Mouse (Mus musculus) frontal cortex, adult (tissue): ENCODE measurements around the gene Ibtk.

Source experiments
- ATAC-seq: cut with Nextera tagmentation; 2 replicates; pipeline ENCODE4 v1.9.2; 2017; ENCODE audit warnings: mild to moderate bottlenecking, moderate library complexity, mixed read lengths; ENCODE audit not compliant: low TSS enrichment

Gene Ibtk

DNA sequence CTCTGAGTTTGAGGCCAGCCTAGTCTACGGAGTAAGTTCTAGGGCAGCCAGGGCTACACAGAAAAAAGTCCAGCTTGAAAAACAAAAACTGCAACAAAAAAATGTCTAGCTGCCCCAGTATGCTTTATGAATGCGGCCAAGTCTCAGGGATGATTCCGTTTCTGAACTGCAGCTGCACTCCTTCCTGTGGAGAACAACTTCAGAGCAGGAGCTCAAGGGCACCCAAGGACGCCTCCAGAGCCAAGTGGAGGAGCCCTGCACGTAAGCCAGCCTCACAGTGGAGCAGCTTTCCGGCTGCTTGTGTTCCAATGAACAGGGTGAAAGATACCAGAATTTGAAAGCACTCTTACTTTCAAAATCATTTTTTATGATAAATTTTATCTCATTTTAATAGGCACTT, 41.8 kb downstream of the Ibtk start:
- 0 out of 2 replicates have a peak, but pooled peaks have one; percentile 38 for ATAC-seq

DNA sequence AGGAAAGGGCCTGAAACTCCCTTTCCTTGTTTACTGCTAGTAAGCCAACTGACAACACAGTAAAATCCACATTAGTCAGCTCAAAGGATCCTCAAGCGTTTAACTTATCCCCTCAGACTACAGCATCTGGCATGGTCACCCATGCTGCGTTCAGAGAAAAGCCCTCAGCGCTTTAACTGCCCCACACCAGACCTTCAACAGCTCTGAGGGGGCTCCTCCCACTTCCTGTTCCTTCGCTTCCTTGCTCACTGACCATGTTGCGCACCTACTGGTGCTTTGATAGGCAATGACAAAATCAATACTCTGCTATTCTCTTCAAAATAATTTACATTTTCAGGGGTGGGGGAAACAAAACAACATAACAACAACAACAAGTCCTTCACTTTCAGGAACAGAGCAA, 47.2 kb downstream of the Ibtk start:
- ATAC-seq = no peak

DNA sequence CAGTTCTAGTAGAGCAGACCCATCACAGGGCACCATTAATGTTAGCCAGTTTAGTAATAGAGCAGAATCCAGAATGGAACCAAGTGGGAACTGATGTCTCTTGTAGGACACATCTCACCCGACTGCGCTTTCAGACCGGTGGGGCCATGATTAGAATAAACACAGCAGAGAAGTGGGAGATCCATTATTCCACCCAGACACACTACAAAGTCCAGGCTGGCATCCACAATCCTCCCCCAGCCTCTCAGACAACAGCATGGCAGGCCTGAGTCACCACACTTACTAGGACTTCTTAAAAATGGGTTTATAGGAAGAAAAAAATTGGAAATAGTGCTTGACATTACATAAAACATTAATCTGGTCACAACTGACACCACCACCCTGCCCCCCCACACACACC, 53.5 kb downstream of the Ibtk start:
- ATAC-seq = peak; percentile 91

DNA sequence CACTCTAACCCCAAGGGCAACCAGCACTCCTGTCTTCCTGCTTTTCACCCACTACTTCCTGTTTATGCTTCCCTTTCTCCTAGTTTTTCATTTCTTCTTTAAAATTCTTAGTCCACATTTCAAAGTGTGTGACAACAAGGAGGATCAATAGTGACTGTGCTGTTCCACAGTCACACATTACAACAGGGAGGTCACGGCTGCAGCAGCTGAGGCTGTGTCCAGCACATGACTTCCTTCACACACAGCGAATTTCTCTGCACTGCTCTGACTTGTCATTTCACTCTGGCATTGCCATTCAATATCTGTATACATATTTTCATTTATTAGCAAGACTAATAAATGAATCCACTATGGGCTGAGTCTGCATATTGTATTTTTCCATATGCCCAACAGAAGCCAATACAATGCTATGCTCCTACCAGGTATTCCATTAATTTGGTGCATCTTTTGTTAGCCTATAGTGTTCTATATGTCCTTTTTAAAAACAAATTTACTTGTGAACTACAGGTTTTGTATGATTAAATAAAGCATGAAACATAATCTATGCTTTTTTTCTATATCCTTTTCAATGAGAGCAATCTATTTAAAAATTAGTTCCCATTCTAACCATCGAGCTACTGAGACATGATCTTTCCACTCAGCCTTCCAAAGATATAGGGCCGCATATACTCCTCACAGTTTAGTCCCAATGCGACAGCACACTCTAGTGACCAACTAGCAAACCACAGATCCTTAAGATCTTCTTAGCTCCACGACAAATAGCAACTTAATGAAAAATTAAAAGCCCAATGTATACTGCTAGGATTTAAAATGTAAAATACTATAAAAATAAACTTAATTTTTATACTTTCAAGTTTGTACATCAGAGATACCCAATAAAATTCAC, 55.7 kb downstream of the Ibtk start:
- ATAC-seq = peak; percentile 88

DNA sequence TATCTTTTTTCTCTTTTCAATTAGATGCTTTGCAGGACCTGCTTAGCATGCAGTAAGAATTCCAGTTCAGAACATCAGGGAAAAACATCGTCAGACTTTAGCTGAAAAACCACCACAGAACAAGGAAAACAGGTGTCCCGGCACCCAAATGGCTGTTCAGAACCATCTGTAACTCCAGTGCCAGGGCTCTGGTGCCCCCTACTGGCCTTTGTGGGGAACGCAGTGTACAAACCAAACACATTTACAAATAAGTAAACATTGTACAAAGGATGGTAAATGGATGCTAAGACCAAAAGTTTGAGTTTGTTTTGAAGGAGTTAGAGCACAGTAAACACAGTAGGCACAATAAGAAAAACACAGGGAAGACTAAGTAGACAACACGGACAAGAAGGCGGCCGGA, 64.1 kb downstream of the Ibtk start:
- ATAC-seq = no peak

DNA sequence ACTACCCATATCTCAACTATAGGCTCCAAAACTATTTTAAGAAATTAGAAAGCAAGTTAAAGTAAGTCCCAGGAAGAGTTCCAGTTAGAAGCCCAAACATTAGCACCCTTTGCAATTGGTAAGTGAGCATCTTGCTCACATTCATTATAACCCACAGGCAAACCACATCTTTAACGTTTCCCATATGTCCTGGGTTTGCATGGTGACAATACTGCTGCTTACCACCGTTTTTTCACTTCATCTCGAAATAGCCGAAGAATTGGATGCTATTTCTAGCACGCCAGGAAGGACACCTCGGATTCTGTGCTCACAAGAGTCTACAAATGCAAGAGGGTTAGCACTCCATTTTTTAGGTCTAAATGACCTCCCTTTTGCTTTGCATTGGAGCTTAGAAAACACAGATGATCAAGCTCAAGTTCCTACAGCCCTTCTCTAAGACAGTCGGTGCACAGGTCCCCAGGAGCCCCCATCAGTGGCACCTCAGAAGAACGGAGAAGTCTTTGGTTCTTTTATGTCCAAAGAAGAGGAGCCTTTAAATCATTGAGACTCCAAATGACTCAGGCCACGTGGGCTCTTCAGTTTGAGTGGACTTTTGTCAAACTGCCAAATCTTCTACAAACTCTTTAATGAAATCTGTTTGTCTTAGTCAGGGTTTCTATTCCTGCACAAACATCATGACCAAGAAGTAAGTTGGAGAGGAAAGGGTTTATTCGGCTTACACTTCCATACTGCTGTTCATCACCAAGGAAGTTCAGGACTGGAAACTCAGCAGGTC, 73.8 kb downstream of the Ibtk start:
- ATAC-seq = peak; percentile 81

DNA sequence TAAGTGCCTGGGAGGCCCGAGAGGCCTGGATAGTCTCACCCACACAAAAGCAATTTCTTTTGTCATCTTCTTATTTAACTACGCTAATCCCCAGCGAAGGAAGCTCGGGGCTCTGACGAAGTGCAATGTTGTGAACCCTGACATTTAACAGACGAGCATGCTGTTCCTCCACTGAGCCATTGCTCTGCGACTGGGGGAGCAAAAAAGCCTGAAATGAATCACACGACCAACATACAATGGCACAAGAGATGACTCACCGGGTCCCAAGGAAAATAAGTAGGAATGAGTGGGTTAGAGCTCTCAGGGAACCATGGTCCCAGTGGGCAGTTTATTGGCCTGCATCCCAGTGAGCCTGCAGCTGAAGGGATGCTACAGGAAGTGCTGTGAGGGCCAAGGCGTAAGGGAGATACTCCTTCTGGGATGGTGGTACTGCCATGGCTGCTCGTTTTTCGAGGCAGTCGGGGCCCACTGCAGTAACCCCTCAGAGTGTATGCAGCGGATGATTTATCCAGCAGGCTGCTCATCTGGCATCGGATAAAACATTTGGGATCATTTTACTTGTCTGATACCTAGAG, 75.1 kb downstream of the Ibtk start:
- peak; percentile 58 for ATAC-seq

DNA sequence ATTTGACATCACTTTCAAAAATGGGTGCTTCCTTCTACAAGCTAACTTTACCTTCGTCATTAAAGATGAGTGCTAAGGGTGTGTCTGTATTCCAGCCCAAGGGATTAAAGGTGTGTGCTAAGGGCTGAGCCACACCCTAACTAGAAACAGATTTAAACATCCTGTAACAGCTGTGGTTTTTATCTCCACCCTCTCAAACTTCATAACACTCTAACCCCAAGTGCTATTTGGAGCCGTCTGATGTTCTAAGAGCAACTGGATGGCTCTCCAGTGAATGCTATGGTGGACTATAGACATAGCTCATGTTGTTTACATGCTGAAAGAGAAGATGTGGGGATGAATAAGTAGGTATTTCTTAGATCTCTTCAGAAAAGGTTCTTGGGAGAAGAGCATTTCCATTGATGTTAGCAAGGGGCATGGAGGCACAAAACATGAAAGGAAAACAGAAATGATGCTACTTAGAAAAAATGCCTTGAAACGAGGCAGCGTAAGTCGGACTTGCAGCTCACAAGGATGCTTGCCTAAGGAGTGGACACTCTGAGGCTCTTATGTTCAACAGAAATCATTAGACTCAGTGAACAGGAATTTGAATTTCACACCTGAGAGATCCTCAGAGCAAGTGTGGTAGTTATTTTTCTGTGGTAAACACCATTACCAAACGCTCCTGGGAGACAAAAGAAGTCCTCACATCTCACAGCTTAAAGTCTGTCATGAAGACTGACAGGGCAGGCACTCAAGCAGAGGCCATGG, 77.4 kb downstream of the Ibtk start:
- no peak for ATAC-seq

DNA sequence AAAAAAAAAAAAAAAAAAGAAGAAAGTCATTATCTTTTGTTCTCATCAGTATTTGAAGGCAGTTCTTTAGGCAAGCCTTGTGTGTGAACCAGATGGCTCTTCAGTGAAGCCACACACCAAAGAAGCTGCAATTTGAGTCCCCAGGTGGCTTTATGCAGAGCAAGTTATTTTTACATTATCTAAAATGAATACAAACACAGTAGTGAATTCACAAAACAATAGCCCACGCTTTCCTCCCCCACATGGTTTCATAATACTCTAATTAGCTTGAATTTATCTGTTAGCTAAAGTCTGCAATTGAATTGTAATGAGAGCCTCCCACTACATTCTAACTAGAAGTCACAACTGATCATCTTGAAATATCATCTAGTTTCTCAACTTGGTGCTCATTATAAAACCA, 84.8 kb downstream of the Ibtk start:
- no peak; the same call in 1 of the 2 replicates for ATAC-seq

DNA sequence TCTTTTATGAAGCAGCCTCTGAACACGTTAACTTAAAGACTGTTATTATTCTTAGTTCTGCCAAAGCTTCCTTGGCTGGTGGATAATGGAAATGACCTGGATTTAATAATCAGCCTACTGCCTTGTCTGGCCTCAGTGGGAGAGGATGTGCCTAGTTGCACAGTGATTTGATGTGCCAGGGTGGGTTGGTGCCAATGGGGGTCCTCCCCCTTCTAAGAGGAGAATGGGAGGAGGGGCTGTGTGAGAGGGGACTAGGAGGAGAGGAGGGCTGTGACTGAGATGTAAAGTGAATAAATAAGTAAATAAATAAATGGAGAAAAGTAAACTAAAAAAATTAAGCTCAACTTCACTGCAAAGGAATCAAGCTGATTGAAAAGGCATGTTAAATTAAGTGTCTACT, 85.3 kb downstream of the Ibtk start:
- ATAC-seq = no peak

DNA sequence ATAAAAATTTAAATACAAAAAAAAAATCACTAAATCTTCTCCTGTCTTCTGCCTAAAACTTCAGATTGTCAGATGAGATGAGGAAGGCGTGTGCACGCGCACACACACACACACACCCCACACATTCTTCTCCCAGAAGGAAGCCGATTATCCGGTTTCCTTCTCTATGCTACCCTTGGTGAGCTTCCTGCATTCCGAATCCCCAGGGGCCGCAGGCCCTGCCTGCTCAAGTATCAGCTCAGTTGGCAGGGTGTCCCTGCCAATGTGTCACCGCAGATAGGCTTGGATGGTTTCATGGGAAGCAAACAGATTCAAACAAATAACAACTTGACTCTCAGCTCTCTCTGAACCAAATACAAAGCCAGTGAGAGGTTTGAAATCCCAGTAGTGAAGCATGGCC, 86.0 kb downstream of the Ibtk start:
- ATAC-seq = no peak

DNA sequence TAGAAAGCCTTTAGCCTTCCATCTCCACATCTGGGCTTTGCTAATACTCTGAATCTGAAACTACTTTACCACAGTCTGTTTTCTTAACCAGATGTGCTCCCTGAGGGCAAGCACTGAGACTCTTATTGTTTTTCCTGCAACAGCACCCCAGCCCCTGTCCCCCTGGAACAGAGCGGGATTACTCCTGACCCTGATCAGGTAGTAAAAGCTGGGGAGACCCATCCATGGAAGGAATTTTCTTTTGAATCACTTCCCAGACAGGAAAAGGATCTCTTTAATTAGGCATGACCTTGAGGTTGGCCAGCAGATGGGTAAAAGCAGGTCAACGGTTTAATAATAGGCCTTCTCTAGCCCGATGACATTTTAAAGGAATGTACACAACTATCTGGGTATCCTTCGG, 95.7 kb downstream of the Ibtk start:
- ATAC-seq = no peak

DNA sequence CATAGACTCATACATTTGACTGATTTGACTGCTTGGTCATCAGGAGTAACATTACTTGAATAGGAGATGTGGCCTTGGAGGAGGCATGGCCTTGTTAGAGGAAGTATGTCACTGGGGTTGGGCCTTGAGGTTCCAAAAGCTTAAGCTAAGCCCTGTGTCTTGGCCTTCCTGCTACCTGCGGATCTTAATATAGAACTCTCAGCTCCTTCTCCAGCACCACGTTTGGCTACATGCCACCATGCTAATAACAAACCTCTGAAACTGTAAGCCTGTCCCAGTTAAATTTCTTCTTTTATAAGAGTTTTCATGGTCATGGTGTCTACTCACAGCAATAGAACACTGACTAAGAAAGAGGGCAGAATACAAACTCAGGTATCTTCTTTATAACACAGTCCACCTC, 110.9 kb downstream of the Ibtk start:
- ATAC-seq = no peak
